Mouse (Mus musculus) cerebral cortex, adult 2 months (tissue): Measurements from ENCODE around the gene Bdkrb2.

Source experiments
- WGBS: fragments of 180-500 bp; shearing (Covaris S2); methylation state at CpG from one replicate; pipeline ENCODE4 v1.1.7; 2018; 5-methylcytosine and 5-hydroxymethylcytosine counted together

The Bdkrb2 gene

GRCm38 (mm10) chr12:105546538-105546937 is 16.5 kb upstream of the Bdkrb2 start:
- WGBS: 68% methylated on average over 6 of the region's 6 CpGs

GRCm38 (mm10) chr12:105547151-105547550 is 15.9 kb upstream of the Bdkrb2 start:
- WGBS: 85% methylated on average over 2 of the region's 2 CpGs

GRCm38 (mm10) chr12:105548001-105548400 is 15.0 kb upstream of the Bdkrb2 start:
- 74% methylated on average over 2 of the region's 2 CpGs for WGBS

- WGBS: 92% methylated on average over 6 of the region's 6 CpGs
These were observed 14.1 kb upstream of the Bdkrb2 start for GRCm38 (mm10) chr12:105548881-105549280.

- WGBS: 79% methylated on average over 4 of the region's 4 CpGs
These were observed 12.9 kb upstream of the Bdkrb2 start for GRCm38 (mm10) chr12:105549835-105550802.

GRCm38 (mm10) chr12:105551551-105551989 is 11.5 kb upstream of the Bdkrb2 start:
- 50% methylated on average over 6 of the region's 6 CpGs for WGBS

- 48% methylated on average over 8 of the region's 8 CpGs for WGBS
These were observed 8.8 kb upstream of the Bdkrb2 start for GRCm38 (mm10) chr12:105554151-105554772.

GRCm38 (mm10) chr12:105555172-105555571 is 7.9 kb upstream of the Bdkrb2 start:
- 78% methylated on average over 5 of the region's 5 CpGs for WGBS

- WGBS: 66% methylated on average over 7 of the region's 7 CpGs
These were observed 5.6 kb upstream of the Bdkrb2 start for GRCm38 (mm10) chr12:105557250-105557925.

GRCm38 (mm10) chr12:105561007-105561534 is 2.0 kb upstream of the Bdkrb2 start:
- 38% methylated on average over 8 of the region's 8 CpGs for WGBS

- 54% methylated on average over 8 of the region's 8 CpGs for WGBS
These were observed 788 bp upstream of the Bdkrb2 start for GRCm38 (mm10) chr12:105562056-105562820.

GRCm38 (mm10) chr12:105563726-105564275 is 775 bp downstream of the Bdkrb2 start:
- 10% methylated on average over 25 of the region's 25 CpGs for WGBS

- 88% methylated on average over 5 of the region's 5 CpGs for WGBS
These were observed 2.2 kb downstream of the Bdkrb2 start for GRCm38 (mm10) chr12:105565221-105565620.

- 59% methylated on average over 3 of the region's 3 CpGs for WGBS
These were observed 8.8 kb downstream of the Bdkrb2 start for GRCm38 (mm10) chr12:105571867-105572266.

GRCm38 (mm10) chr12:105572622-105573021 is 9.6 kb downstream of the Bdkrb2 start:
- 98% methylated on average over 2 of the region's 2 CpGs for WGBS

GRCm38 (mm10) chr12:105574356-105574755 is 11.3 kb downstream of the Bdkrb2 start:
- WGBS: 93% methylated on average over 4 of the region's 4 CpGs

GRCm38 (mm10) chr12:105580490-105580889 is 17.5 kb downstream of the Bdkrb2 start:
- 86% methylated on average over 17 of the region's 17 CpGs for WGBS

GRCm38 (mm10) chr12:105582486-105582885 is 19.5 kb downstream of the Bdkrb2 start:
- WGBS: 90% methylated on average over 9 of the region's 9 CpGs

GRCm38 (mm10) chr12:105583484-105583883 is 20.5 kb downstream of the Bdkrb2 start:
- WGBS: 53% methylated on average over 2 of the region's 2 CpGs

- 46% methylated on average over 12 of the region's 12 CpGs for WGBS
These were observed 21.8 kb downstream of the Bdkrb2 start for GRCm38 (mm10) chr12:105584851-105585250.

GRCm38 (mm10) chr12:105587526-105587925 is 24.5 kb downstream of the Bdkrb2 start:
- 86% methylated on average over 8 of the region's 8 CpGs for WGBS
